Mouse (Mus musculus): ENCODE data around the gene Pitpnc1.
A peak's percentile ranks its signal among the peaks of the same experiment; 100 is the strongest.
"Not testable (repeated sequence)": the region's sequence is repeated elsewhere in the genome, so short reads cannot be mapped to it uniquely, and the experiment has no call there.

Pitpnc1 gene

DNA sequence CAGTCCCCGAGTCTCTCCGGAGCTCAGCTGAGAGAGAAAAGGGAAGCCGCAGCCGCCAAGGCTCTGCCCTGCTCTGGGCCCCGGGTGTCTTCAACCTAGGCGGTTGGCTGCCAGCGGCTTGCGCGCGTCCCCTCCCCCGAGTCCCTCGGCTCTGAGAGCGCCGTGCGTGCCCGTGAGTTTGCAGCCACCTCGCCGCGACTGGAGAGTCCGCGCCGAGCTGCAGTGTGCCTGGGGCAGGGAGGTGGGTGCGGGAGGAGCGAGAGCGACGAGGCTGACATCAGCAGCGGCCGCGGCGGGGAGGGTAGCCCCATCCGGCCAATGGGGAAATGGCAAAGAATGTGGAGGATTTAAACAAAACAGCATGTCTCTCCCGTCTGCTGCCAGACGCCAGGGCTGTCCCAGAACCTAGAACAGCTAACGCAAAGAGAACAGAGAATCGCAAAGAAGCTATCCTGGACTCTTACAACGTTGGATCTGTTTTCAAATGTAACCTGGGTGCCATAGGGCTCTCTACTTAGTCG, at the start of gene Pitpnc1:
Gene Pitpnc1, minus strand, starts transcription at position 179 of the 521 bp plus-strand sequence.
- DNase-seq: peak; percentile 90 to 93

- DNase-seq: no peak
These were observed 48.3 kb upstream of the Pitpnc1 start for GRCm38 (mm10) chr11:107518645-107519429.

- no peak for DNase-seq
These were observed 45.9 kb upstream of the Pitpnc1 start for GRCm38 (mm10) chr11:107516387-107516786.

GRCm38 (mm10) chr11:107513047-107513446, 42.5 kb upstream of the Pitpnc1 start:
- no peak for DNase-seq

DNA sequence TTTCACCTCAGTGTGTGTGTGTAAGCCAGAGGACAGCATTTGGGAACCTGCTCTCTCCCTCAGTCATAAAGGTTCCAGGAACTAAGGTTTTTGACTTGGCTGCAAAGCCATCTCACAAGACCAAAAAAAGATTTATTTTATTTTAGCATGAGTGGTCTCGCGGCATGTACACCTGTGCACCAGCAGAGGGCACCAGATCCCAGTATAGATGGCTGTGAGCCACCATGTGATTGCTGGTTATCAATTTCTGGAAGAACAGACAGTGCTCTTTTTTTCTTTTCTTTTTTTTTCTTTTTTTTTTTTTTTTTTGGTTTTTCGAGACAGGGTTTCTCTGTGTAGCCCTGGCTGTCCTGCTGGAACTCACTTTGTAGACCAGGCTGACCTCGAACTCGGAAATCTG, 41.5 kb upstream of the Pitpnc1 start:
- peak; percentile 57 to 74 for DNase-seq

DNA sequence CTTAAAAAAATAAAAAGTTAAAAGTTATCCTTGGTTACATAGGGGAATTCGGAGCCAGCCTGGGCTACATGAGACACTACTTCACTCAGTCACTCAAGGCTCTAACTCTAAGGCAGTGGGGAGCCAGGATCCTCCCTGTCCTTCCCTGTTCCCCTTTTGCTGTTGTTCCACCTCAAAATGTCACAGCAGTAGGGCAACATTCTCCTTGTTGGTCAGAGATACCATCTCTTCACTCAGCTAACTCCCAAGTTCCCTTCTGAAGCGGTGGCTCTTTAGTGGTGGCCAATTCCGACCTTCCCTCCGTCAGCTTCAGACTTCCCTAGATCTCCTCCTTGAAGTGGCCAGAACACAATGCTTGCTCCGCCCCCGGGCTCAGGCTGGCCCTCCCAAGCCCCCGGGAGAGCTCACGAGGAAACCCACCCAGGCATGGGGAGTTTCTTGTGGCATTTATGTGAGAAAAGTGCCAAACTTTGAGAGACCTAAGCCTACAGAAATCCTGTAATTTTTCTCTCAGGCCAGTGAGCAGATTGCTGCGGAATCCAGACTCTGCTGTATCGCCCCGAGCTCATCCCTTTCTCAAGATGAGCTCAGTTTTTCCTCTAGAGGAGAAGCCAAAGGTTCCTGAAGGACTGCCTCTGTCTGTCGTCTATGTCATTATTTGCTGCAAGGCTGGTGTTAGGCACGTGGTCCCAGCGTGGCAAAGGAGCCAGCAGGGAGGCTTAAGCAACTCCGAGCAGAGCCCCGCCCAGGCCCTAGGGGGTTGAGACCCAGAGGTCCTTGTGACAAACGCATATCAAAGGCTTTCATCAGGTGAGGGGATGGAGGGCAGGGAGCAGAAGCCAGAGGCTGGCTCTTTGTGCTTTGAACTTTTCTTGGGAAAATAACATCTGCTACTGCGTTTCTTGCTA, 40.1 kb upstream of the Pitpnc1 start:
- peak; percentile 56 to 70 for DNase-seq

GRCm38 (mm10) chr11:107509631-107510338, 39.3 kb upstream of the Pitpnc1 start:
- DNase-seq: no peak

GRCm38 (mm10) chr11:107506260-107506659, 35.8 kb upstream of the Pitpnc1 start:
- peak in 1 of 2 experiments; percentile 24 for DNase-seq

GRCm38 (mm10) chr11:107504364-107504763, 33.9 kb upstream of the Pitpnc1 start:
- DNase-seq: not testable (repeated sequence)

DNA sequence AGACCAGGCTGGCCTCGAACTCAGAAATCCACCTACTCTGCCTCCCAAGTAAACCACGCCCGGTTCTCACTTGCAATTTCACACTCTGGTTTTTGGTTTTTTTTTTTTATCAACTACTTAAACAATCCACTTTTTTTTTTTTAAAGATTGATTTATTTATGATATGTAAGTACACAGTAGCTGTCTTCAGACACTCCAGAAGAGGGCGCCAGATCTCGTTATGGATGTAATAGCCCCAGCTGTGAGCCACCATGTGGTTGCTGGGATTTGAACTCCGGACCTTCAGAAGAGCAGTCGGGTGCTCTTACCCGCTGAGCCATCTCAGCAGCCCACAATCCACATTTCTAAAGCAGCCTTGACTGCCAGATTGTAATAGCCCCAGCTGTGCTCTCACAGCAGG, 32.3 kb upstream of the Pitpnc1 start:
- no peak for DNase-seq

DNA sequence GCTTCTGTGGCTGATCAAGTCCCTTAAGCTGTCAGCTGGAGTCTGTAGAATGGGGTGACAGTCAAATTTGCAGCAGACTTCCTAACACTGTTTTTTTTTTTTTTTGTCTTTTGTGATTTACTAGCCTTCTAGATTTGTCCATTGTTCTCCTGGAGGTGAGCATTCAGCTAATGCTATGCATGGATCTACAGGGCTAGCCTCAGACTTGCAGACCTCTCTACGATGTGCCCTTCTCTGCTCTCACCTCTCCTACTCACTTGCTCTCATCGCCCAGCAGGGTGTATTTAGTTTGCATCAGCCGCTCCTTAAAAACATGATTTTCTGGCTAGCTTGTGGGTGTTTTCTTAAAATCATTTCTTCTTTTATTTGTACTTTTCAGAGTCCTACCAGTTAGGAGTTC, 13.8 kb upstream of the Pitpnc1 start:
- DNase-seq: no peak

- no peak for DNase-seq
These were observed 9.3 kb upstream of the Pitpnc1 start for GRCm38 (mm10) chr11:107479862-107480203.

DNA sequence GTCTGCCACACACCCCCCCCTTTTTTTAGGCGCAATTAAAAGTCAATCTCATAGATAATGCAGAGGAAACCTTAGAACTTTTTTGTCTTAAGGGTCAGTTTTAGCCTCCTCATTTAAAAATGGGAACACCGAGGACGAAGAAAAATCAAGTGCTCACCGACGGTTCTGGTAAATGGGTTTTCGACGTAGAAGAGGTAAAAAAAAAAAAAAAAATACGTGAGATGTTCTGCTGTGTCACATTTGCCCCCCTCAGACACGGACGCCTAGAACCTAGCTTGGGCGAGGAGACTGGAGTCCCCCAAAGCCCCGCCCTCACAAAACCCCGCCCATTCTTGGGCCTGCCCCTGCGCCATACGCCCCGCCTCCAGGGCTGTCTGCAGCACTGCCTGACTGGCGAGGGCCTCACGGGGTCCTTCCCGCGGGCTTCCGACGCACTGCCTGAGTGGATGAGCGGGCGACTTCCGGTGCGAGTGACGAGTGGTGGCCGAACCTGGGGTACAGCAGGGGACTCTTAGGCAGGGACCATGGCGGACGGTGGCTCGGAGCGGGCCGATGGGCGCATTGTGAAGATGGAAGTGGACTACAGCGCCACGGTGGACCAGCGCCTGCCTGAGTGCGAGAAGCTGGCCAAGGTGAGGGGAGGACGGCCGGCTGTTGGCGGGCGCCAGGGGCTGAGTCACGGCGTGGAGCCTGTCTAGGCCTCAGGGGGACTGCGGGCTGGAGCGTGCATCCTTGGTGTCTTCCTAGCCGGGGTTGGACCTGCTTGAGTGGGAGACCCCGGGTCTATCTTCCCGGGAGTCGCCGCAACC, 8.8 kb upstream of the Pitpnc1 start, which contains the start of gene Psmd12:
Gene Psmd12, plus strand, starts transcription at position 432 of the 809 bp plus-strand sequence.
- peak; percentile 97 to 98 for DNase-seq

- DNase-seq: peak in 1 of 2 experiments; percentile 66
These were observed 2.8 kb upstream of the Pitpnc1 start for GRCm38 (mm10) chr11:107473137-107473820.

- DNase-seq: no peak
These were observed 1.8 kb upstream of the Pitpnc1 start for GRCm38 (mm10) chr11:107472304-107472703.

GRCm38 (mm10) chr11:107471071-107471720, 697 bp upstream of the Pitpnc1 start:
- no peak for DNase-seq

GRCm38 (mm10) chr11:107469523-107470371, 752 bp downstream of the Pitpnc1 start:
- DNase-seq: peak; percentile 70 to 73

DNA sequence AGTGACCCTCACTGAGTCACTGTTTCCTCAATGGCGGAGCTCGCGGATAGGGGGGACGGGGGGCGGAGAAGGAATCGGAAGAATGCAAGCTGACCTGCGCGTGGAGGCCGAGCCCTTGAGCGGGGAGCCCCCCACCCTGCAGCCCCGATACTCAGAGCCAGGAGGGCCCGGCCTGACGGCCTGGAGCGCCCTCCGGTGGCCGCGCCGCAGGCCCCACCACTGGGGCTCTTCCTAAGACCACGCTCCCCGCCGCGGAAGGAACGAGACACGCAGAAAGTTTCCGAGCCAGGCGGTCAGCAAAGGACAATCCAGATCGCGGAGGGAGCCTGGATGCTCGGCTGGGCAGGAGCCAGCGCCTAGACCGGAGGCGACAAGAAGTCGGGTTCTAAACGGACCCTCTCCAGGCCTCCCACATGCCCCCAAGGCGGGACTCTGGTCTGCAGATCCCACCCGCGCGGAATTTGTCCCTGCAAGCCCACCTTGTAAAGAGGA, 1.4 kb downstream of the Pitpnc1 start:
- DNase-seq: peak; percentile 85 to 89

GRCm38 (mm10) chr11:107468252-107469030, 2.1 kb downstream of the Pitpnc1 start:
- no peak for DNase-seq
